Mouse (Mus musculus) intestine, postnatal 0 days (tissue): Measurements from ENCODE around the gene Trim33. TPM values are rescaled to one million over a fixed set of nuclear protein-coding genes. Genes with fewer than 3 reads are reported as not detected.

Experiments used
- ATAC-seq: fragments of 200-750 bp; cut with Nextera tagmentation; 2 replicates; pipeline ENCODE4 v1.8.0; 2017; ENCODE audit warnings: mild to moderate bottlenecking, moderate TSS enrichment, moderate library complexity
- H3K27ac ChIP-seq: fragments of 300-500 bp; sonication (generic); 2 replicates; pipeline ENCODE4 v1.5.1; 2014; ENCODE audit warnings: mild to moderate bottlenecking, low read depth, low read length, moderate library complexity
- H3K27me3 ChIP-seq: fragments of 300-500 bp; sonication (generic); replicated peaks from 2 replicates; pipeline ENCODE4 v1.6.1; 2014; ENCODE audit warnings: low read length, mixed read lengths; ENCODE audit not compliant: control insufficient read depth, insufficient read depth
- H3K36me3 ChIP-seq: fragments of 300-500 bp; sonication (generic); 2 replicates; pipeline ENCODE4 v1.6.1; 2014; ENCODE audit warnings: mild to moderate bottlenecking, moderate library complexity; ENCODE audit not compliant: control insufficient read depth, insufficient read depth
- H3K4me1 ChIP-seq: fragments of 300-500 bp; sonication (generic); replicated peaks from 2 replicates; pipeline ENCODE4 v1.6.1; 2014; ENCODE audit warnings: antibody characterized with exemption, low read length, mixed read lengths; ENCODE audit not compliant: control insufficient read depth, insufficient read depth
- H3K4me2 ChIP-seq: fragments of 300-500 bp; sonication (generic); replicated peaks from 2 replicates; pipeline ENCODE4 v1.6.1; 2014; ENCODE audit warnings: low read depth, mild to moderate bottlenecking, moderate library complexity
- H3K4me3 ChIP-seq: fragments of 300-500 bp; sonication (generic); 2 replicates; pipeline ENCODE4 v1.5.1; 2014; ENCODE audit warnings: low read depth, low read length
- H3K9ac ChIP-seq: fragments of 300-500 bp; sonication (generic); 2 replicates; pipeline ENCODE4 v1.6.1; 2014; ENCODE audit warnings: mild to moderate bottlenecking, low read depth, low read length
- H3K9me3 ChIP-seq: fragments of 300-500 bp; sonication (generic); 2 replicates; pipeline ENCODE4 v1.6.1; 2016; ENCODE audit warnings: mixed run types; ENCODE audit not compliant: control insufficient read depth
- CTCF ChIP-seq: sonication (generic); IDR thresholded peaks from 2 replicates; pipeline ENCODE4 v1.5.1; 2016; ENCODE audit warnings: low read depth, mild to moderate bottlenecking, control low read depth, antibody characterized with exemption, moderate library complexity
- WGBS: fragments of 180-500 bp; shearing (Covaris S2); extraction: QIAGEN DNeasy Blood & Tissue Kit; methylation state at CpG from one replicate; pipeline ENCODE4 v1.1.7; 2014; 5-methylcytosine and 5-hydroxymethylcytosine counted together
- polyA plus RNA-seq: library from polyadenylated mRNA; unstranded; fragments of >200 nt; fragmentation: Nextera tagmentation; extraction: Ambion mirVana; gene quantifications from 2 replicates; pipeline ENCODE4 v1.2.1, GENCODE M21; 2015

Trim33 gene
- polyA plus RNA-seq, 1 experiment from 2014 or later = 7.3 TPM

DNA sequence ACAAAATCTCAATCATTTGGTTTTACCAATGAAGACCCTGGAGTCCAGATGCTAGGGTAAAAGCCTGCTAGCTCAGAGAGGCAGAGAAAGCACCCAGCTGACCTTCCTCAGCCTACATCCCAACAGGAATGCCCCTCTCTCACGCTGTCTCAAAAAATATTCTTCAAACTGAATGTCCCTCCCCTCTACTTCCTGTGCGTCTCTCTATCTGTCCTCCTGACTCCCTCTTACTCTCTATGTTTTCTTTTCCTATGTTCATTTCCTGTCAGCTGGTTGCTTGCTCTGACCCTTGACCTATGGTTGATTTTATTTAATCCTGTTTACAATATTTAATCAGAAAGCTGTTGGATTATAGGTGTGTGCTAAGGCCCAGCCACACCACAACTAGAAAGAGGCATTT, 126.0 kb downstream of the Trim33 start:
- TF ChIP-seq CTCF = no peak
- no peak for ATAC-seq
- Histone ChIP-seq H3K4me1 (no peaks in the 10 kb centered on the region), H3K36me3 (no peaks in the 10 kb centered on the region), H3K4me3 (no peak overlapping the region), H3K9me3 (no peaks in the 10 kb centered on the region), H3K27ac (no peak overlapping the region), H3K9ac (no peak overlapping the region), H3K27me3 (no peaks in the 10 kb centered on the region), H3K4me2 (no peak overlapping the region)
- 73% methylated on average over 2 of the region's 2 CpGs for WGBS

- no peak for TF ChIP-seq CTCF
- no peak overlapping the region for H3K27ac ChIP-seq
- 62% methylated on average over 11 of the region's 11 CpGs for WGBS
- H3K36me3 ChIP-seq = no peaks in the 10 kb centered on the region
- ATAC-seq = 0 out of 2 replicates have a peak, but pooled peaks have one; percentile 36
- no peaks in the 10 kb centered on the region for H3K9me3 ChIP-seq
- no peak overlapping the region for H3K9ac ChIP-seq
- H3K4me2 ChIP-seq = no peak overlapping the region
- no peaks in the 10 kb centered on the region for H3K27me3 ChIP-seq
- H3K4me1 ChIP-seq = no peaks in the 10 kb centered on the region
- H3K4me3 ChIP-seq = no peak overlapping the region
Measured at GRCm38 (mm10) chr3:103405871-103406765, 127.0 kb downstream of the Trim33 start.

Other genes with a start within 250 kb of the Trim33 start
- gene Nras, start 221.0 kb upstream of the Trim33 start, polyA plus RNA-seq = 40.1 and 42.9 TPM in 2 replicates
- gene Ampd1, start 205.3 kb upstream of the Trim33 start, polyA plus RNA-seq = not detected in 2 replicates
- gene Dennd2c, start 176.7 kb upstream of the Trim33 start, polyA plus RNA-seq = 0.95 and 0.96 TPM in 2 replicates
- gene Bcas2, start 107.6 kb upstream of the Trim33 start, polyA plus RNA-seq = 88.7 and 93.5 TPM in 2 replicates